Mouse (Mus musculus): ENCODE results near the gene Tarbp1. TPM values are rescaled to one million over a fixed set of nuclear protein-coding genes. Genes with fewer than 3 reads are reported as not detected.
A peak's percentile ranks its signal among the peaks of the same experiment; 100 is the strongest.

Tarbp1 gene
- 3.0 and 3.1 TPM in 2 replicates for polyA plus RNA-seq (2015; fragmentation: Nextera tagmentation; extraction: Ambion mirVana)

DNA sequence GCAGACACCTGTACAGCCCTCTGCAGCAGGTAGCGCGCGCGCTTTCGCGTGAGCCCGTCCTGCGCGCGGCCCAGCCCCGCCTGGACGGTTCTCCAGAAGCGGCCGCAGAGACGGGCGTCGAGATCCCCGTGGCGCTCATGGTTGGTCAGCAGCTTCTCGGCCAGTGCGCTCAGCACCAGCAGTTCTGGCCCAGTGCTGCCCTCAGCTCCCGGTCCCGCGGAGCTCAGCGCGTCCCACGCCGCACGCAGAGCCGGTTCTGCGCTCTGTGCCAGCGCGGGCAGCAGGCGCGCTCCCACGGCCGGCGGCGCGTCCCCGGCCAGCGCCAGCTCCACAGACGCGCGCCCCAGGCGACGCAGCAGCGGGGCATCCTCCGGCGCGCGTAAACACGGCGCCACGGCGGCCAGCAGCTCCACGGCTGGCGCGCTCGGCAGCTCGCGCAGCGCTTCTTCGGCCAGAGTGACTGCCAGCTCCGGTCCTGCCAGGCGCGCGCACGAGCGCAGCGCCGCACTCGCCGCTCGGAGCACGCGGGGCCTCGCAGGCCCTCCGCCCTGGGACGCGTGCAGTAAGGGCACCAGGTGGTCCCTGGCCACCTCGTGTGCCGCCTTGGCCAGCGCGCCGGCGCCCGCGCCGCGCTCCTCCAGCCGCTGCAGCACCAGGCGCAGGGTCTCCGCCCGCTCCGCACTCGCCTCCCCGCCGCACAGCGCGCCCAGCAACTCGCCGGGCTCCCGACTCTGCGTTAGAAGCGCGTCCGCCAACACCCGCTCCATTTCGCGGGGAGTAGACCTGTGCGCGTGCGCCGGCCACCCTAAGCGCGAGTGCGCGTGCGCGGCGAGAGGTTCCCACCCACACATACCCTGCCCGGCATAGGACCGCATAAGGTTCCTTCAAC lies at the start of gene Tarbp1:
TSS of gene Tarbp1 (minus strand) at position 767 of the 889 bp plus-strand sequence.
- Histone ChIP-seq H3K4me2 (replicated peaks) (peak within 1 kb of the TSS; percentile 85), H3K27ac (peak within 1 kb of the TSS; percentile 92), H3K9ac (peak within 1 kb of the TSS; percentile 86), H3K27me3 (replicated peaks) (no peaks in the 10 kb centered on the region), H3K4me3 (replicated peaks) (peak within 1 kb of the TSS; percentile 97), H3K9me3 (no peaks in the 10 kb centered on the region), H3K36me3 (0 out of 2 replicates have a peak, but pooled peaks cover 5% of the 10 kb centered on the region), H3K4me1 (replicated peaks) (0 out of 2 replicates have a peak, but pooled peaks cover 3% of the 10 kb centered on the region)
- peak; percentile 94 for ATAC-seq
- under 1% methylated on average over 116 of the region's 124 CpGs for WGBS

DNA sequence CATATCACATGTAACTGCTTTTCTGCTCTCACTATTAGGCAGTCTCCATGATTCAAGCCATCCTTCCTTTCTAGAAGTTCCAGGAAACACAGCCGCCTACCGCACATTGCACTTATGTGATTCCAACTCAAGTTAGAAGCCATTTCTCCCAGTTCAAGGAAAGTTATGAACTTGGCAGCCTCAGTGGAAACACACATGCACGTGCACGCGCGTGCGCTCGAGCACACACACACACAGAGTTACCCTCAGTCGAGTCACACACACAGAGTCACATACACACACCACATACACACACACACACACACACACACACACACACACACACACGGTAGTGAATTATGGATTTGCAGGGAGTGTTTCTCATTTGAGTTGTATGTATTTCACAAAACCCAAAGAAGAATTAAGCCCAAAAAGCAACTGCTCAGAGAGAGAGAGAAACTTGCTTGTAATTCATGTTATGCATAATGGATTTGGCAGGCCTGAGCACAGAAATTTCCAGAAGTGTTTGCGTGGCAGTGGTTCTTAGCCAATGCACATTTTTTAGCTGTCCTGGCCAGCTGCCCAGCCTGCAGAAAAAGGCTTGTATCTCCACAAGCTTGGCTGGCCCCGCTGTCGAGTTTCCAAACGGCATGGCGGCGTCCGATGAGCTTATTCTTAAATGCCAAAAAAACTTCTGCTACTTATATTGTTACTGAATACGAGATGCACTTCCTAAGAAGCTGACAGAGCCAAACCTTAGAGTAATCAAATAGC lies 49.5 kb upstream of the Tarbp1 start:
- ATAC-seq = peak; percentile 54; the same call in 1 of the 2 replicates
- Histone ChIP-seq H3K9me3 (no peaks in the 10 kb centered on the region), H3K9ac (no peak overlapping the region), H3K36me3 (no peaks in the 10 kb centered on the region), H3K27me3 (replicated peaks) (no peaks in the 10 kb centered on the region), H3K4me3 (replicated peaks) (no peak overlapping the region), H3K27ac (peak overlapping the region; percentile 69), H3K4me2 (replicated peaks) (no peak overlapping the region), H3K4me1 (replicated peaks) (peaks cover 22% of the 10 kb centered on the region)
- 54% methylated on average over 18 of the region's 18 CpGs for WGBS

DNA sequence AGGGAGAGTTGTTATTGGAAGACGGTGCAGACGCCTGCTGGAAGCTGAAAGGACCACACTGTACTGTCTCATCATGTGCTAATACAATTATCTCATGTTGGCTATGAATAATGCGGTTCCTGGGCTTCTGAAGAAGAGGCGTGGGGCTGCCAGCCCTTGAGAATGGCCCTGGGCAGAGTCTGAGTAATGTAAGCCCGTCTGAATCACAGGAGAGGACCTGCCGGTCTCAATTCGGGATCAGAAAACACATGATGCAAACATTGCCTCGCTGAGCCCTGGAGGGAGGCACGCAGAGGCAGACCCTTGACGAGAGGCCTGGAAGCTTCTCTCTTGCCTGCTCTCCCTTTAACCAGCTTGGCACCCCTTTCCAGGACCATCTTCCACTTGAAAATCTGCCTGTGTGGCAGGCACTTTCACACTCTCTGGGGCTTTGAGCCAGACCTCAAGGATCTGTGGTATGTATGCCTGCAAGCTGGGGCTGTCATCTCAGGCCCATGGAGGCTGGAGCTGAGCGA lies 48.3 kb upstream of the Tarbp1 start:
- 70% methylated on average over 11 of the region's 11 CpGs for WGBS
- Histone ChIP-seq H3K4me3 (replicated peaks) (no peak overlapping the region), H3K9ac (no peak overlapping the region), H3K9me3 (no peaks in the 10 kb centered on the region), H3K27me3 (replicated peaks) (no peaks in the 10 kb centered on the region), H3K4me1 (replicated peaks) (peaks cover 22% of the 10 kb centered on the region), H3K36me3 (no peaks in the 10 kb centered on the region), H3K27ac (peak overlapping the region; percentile 69), H3K4me2 (replicated peaks) (no peak overlapping the region)
- ATAC-seq = 0 out of 2 replicates have a peak, but pooled peaks have one; percentile 27

DNA sequence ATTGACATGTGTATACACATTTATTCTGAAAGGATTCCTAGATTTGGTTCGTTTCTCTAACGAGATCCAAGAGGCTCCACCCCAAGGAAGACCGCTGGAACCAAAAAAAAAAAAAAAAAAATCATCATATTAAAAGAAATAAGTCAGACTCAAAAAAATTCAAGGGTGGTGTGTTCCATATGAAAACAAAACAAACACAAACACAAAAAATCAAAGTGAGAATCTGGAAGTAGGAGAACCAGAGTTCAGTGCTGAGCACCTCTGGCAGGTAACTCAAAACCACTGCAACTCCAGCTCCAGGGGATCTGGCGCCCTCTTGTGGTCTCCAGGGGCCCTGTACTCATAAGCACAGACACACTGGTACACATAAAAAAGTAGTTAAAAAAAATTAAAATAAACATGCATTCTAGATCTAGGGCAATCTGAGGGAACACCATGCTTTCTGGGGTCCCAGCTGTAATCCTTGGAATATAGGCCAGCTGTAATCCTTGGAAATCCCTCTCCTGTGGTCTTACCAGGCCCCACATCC lies 44.6 kb upstream of the Tarbp1 start:
- H3K9me3 ChIP-seq = no peaks in the 10 kb centered on the region
- no peak for ATAC-seq
- peaks cover 20% of the 10 kb centered on the region for H3K4me1 ChIP-seq (replicated peaks)
- no peak overlapping the region for H3K4me3 ChIP-seq (replicated peaks)
- WGBS = 89% methylated on average over 4 of the region's 4 CpGs
- H3K36me3 ChIP-seq = no peaks in the 10 kb centered on the region
- no peaks in the 10 kb centered on the region for H3K27me3 ChIP-seq (replicated peaks)
- H3K27ac ChIP-seq = no peak overlapping the region
- H3K4me2 ChIP-seq (replicated peaks) = no peak overlapping the region
- H3K9ac ChIP-seq = no peak overlapping the region

DNA sequence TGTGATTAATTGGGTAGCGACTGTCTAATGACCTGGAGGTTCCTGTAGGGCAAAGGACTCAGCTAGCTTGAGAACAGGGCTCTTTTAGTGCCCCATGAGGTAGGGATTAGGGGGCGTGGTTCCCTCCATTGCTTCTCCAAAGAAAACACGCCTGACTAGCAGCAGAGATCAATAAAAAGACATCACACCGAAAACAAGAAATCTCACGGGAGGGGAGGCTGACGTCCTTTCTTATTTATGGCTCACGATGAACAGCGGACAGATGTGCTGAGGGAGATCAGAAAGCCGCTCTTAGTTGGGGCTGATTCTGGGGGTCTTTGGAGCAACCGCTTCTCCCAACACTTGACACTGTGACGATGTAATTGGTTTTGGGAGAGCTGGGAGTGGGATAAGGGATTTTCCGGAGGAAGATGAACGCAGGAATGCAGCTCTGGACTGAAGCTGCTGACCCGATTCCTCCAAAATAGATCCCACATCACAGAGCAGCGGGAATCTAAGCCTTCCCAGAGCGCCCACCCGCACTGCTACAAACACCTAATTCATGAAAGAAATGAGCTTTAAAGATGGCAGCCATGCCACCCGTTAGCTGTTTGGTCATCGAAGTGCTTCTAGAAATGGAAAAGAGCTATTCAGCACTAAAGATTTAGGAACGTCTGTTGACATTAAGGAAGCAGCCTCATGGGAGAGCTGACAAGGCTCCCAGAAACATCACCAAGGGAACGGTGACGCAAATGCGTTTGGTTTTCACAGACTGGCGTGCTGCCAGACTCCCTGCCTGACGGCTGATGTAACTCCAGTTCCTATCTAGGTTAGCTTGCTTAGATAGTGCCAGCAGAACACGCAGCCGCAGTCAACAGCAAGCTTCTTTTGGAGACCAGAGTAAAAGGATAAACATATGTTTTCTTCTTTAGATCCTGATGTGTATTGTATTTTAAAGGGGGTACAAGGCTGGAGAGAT lies 42.0 kb upstream of the Tarbp1 start:
- no peaks in the 10 kb centered on the region for H3K9me3 ChIP-seq
- peak overlapping the region; percentile 62 for H3K4me2 ChIP-seq (replicated peaks)
- WGBS = 8% methylated on average over 27 of the region's 27 CpGs
- H3K4me1 ChIP-seq (replicated peaks) = peaks cover 20% of the 10 kb centered on the region
- H3K36me3 ChIP-seq = no peaks in the 10 kb centered on the region
- H3K9ac ChIP-seq = 0 out of 2 replicates have a peak overlapping the region, but pooled peaks have one; percentile 15
- peak overlapping the region; percentile 25 for H3K4me3 ChIP-seq (replicated peaks)
- no peaks in the 10 kb centered on the region for H3K27me3 ChIP-seq (replicated peaks)
- ATAC-seq = peak; percentile 93
- H3K27ac ChIP-seq = peak overlapping the region; percentile 68

DNA sequence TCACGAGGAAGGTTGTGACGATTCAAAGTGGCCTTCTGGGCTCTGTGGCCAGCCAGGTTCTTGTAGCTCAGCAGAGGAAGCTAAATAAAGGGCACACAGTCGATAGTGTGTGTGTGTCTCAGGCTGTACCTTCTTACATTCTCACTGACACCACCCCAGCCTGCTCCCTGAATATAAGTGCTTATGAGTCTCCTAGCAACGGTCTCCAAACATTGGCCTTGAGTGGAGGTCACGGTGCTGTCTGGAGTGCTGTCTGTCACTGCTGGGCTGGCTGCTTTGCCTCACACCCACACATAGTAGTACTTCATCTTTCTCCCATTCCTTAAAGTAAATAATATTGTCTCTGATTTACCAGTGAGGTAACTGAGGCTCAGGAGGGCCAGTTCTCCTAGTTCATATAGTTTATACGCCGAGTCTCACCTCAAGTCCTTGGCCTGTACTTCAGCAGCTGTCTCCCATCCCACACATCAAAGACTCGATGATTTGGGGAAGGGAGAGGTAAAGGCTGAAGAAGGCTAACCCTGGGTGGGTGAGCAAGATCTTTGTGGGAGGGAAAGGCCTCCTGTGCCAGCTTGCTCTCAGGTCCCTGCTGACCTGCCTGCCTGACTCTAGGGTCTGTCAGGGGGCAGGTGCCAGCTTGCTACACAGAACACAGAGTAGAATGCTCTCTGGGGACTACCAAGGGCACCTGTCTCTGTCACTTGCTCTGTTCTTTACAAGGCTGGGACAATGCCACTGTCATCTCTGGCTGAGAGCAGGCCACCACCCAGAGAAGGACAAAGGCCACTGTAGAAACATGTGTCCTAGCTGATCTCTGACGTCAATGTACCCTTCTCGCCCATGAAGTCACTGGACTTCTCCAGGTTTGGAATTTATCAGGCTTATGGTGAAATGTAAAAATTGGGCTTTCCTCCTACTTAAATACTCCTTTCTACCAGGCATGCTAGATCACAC lies 39.4 kb upstream of the Tarbp1 start:
- ATAC-seq = 0 out of 2 replicates have a peak, but pooled peaks have one; percentile 9
- Histone ChIP-seq H3K36me3 (no peaks in the 10 kb centered on the region), H3K9ac (no peak overlapping the region), H3K4me2 (replicated peaks) (no peak overlapping the region), H3K27ac (no peak overlapping the region), H3K27me3 (replicated peaks) (no peaks in the 10 kb centered on the region), H3K4me1 (replicated peaks) (peaks cover 18% of the 10 kb centered on the region), H3K4me3 (replicated peaks) (no peak overlapping the region), H3K9me3 (no peaks in the 10 kb centered on the region)
- WGBS = 49% methylated on average over 10 of the region's 10 CpGs

DNA sequence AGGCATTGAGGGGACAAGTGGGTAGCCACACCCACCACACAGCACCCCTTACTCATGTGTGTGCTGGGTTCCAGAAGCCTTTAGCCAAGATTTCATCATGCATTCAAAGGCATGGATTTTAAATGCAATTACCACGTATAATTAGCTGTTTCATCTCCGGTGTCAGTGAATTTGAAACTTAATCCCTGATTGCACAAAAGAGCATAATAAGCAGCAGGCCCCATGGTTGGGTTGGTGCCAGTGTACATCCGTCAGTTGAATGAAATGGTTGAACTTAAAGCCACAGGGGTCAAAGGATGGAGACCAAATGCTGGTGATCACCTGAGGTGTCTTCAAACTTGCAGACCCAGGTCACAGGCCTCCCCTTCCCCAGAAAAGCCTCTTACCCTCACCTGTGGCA lies 36.0 kb upstream of the Tarbp1 start:
- Histone ChIP-seq H3K4me3 (replicated peaks) (no peak overlapping the region), H3K27me3 (replicated peaks) (no peaks in the 10 kb centered on the region), H3K4me1 (replicated peaks) (peaks cover 4% of the 10 kb centered on the region; the same call in 1 of the 2 replicates), H3K9ac (no peak overlapping the region), H3K9me3 (no peaks in the 10 kb centered on the region), H3K27ac (no peak overlapping the region), H3K4me2 (replicated peaks) (no peak overlapping the region), H3K36me3 (no peaks in the 10 kb centered on the region)
- ATAC-seq = no peak
- 85% methylated on average over 3 of the region's 3 CpGs for WGBS

DNA sequence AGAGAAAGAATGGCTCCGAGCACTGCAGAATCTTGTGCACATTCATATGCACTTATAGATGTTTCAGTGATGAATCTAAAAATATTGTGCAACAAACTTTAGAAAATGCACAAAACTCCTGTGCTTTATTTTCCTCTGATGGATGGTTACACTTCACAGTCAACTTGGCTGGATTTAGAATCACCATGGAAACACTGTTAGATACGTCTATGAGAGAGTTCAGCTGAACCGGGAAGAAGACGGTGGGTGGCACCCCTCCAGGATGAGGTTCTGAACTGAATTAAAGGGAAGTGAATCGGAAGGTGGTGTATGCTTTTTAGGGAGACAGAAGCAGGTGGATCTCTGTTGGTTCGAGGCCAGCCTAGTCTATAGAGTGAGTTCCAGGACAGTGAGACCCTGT lies 34.8 kb upstream of the Tarbp1 start:
- Histone ChIP-seq H3K36me3 (no peaks in the 10 kb centered on the region), H3K4me2 (replicated peaks) (no peak overlapping the region), H3K9ac (no peak overlapping the region), H3K9me3 (no peaks in the 10 kb centered on the region), H3K27me3 (replicated peaks) (no peaks in the 10 kb centered on the region), H3K27ac (no peak overlapping the region), H3K4me1 (replicated peaks) (peaks cover 4% of the 10 kb centered on the region; the same call in 1 of the 2 replicates), H3K4me3 (replicated peaks) (no peak overlapping the region)
- WGBS = 73% methylated on average over 6 of the region's 6 CpGs
- ATAC-seq = no peak

DNA sequence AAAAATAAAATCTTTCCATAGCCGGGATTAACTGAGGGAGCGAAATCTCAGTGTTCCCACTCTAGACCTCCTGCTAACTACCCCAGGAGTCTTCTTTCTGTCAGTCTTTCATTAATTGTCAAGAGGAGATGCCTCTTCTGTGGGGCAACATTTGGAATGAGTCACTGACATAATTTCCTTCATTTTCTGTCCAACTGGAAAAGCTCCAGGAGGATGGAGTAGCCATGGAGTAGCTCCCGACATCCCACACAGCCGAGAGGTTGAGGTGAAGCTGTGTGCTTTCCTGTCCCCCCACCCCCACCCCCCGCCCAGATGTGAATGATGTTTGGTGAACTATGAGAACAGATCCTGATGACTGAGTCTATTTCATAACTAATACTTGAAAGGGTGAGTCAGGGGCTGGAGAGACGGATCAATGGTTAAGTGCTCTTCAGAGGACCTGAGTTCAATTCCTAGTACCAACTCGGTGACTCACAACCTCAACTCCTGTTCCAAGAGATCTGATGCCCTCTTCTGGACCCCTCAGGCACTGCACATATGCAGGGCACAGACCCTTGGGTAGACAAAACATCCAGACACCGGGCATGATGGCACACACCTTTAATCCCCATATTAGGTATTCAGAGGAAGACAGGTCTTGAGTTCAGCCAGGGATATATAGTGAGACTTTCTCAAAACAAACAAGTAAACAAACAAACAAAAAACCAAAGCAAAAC lies 34.2 kb upstream of the Tarbp1 start:
- 81% methylated on average over 8 of the region's 8 CpGs for WGBS
- Histone ChIP-seq H3K27me3 (replicated peaks) (no peaks in the 10 kb centered on the region), H3K4me1 (replicated peaks) (0 out of 2 replicates have a peak, but pooled peaks cover 2% of the 10 kb centered on the region), H3K27ac (no peak overlapping the region), H3K4me2 (replicated peaks) (no peak overlapping the region), H3K36me3 (no peaks in the 10 kb centered on the region), H3K4me3 (replicated peaks) (no peak overlapping the region), H3K9me3 (no peaks in the 10 kb centered on the region), H3K9ac (no peak overlapping the region)
- no peak for ATAC-seq

DNA sequence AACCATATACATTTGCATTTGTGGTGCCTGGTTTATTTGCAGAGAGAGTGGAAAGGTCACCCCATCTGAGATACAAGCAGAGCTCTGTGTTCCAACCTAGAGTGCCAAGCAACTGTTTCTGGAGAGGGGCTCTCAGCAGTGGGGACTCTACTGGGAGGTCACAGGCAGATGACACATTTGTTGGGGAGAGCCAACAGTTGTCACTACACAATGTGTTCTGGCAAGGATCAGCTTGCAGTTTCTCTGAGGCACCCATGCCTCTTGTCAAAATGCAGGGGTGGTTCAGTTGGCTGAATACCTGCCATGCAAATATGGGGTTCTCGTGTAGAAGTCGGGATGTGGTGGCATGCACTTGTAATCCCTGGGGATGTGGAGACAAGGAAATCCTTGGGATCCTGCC lies 33.4 kb upstream of the Tarbp1 start:
- Histone ChIP-seq H3K27ac (no peak overlapping the region), H3K4me2 (replicated peaks) (no peak overlapping the region), H3K36me3 (no peaks in the 10 kb centered on the region), H3K9ac (no peak overlapping the region), H3K27me3 (replicated peaks) (no peaks in the 10 kb centered on the region), H3K4me1 (replicated peaks) (no peaks in the 10 kb centered on the region), H3K9me3 (no peaks in the 10 kb centered on the region), H3K4me3 (replicated peaks) (no peak overlapping the region)
- no peak for ATAC-seq
- 93% methylated on average over 2 of the region's 2 CpGs for WGBS

Measured in intestine, embryonic 15.5 days (tissue).